Mouse (Mus musculus) lung, adult 18-20 months (tissue): Measurements from ENCODE around the gene Dpp4.
A peak's percentile ranks its signal among the peaks of the same experiment; 100 is the strongest.

Experiments used
- DNase-seq, 2 experiments: peaks; one replicate each; pipeline ENCODE4 v3.0.0; 2022; ENCODE audit warnings: mixed read lengths in 2 of 2

Gene Dpp4

GRCm38 (mm10) chr2:62412081-62412821 is at the start of gene Dpp4:
Gene Dpp4, minus strand, starts transcription at chr2:62412231.
- no peak for DNase-seq

- no peak for DNase-seq
Observed at GRCm38 (mm10) chr2:62460815-62461450, 48.9 kb upstream of the Dpp4 start.

GRCm38 (mm10) chr2:62460231-62460710 is 48.2 kb upstream of the Dpp4 start:
- DNase-seq: peak; percentile 12 to 15

DNA sequence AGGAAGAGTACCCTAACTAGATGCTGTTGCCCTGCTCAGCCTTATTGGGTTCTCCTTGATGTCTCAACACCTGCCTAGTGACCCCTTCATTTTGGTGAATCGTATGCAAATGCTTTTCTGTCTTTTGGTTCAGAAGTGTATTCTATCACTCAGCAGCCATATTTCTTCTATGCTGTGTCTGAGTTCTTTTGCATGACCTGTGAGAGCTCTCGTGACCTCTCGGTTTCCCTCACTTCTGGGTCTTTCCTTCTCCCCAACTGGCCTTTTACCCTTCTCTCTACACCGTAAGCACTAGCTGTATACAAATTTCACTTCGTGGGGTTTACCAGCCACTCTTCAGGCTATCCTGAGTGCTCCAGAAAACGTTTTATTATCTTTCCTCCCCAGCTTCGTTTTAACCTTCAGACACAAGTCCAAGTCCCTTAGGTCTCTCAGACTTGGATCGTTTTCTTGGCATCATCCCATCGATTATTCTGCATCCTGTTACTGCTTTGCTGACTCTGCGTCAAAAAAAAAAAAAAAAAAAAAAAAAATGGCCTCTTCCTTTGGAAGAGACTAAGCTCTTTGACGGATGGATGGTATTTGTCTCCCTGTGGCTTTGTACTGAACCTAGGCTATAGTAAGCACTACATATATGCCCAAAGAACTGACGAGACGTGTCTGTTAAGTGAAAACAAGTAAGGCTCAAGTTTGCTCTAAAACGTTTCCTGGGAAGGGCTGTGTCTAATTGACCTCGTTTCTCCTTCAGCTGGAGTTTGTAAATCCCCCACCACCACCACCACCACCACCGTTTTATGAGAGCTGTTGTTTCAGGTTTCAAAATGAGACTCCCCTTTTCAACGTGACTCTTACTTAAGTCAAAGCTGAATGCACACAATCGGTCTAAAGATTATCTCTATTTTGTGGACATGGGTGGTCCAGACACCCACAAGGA is 47.5 kb upstream of the Dpp4 start:
- no peak for DNase-seq

- no peak for DNase-seq
Observed at GRCm38 (mm10) chr2:62458070-62458469, 46.0 kb upstream of the Dpp4 start.

DNA sequence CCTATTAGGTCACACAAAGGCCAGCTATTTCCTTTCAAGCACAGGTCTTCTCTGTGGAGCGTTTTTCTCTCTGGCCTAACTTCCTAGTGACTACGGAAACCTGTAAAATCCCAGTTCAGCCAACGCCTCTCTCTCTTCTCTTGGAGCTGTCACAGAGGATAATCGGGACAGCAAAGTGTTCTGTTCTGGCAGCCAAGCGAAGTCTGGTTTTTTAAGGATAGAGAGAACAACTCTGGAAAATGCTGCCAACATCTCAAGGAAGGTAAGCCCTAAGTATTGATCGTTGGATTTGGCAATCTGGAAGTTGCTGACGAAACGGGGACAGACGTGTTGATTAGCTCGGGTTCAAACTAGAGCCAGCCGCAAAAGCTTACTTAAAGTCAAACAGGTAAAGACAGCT is 43.0 kb upstream of the Dpp4 start:
- DNase-seq: no peak

GRCm38 (mm10) chr2:62454033-62454432 is 42.0 kb upstream of the Dpp4 start:
- no peak for DNase-seq

- DNase-seq: no peak
Observed at GRCm38 (mm10) chr2:62450364-62450763, 38.3 kb upstream of the Dpp4 start.

GRCm38 (mm10) chr2:62449692-62450346 is 37.8 kb upstream of the Dpp4 start:
- no peak for DNase-seq

DNA sequence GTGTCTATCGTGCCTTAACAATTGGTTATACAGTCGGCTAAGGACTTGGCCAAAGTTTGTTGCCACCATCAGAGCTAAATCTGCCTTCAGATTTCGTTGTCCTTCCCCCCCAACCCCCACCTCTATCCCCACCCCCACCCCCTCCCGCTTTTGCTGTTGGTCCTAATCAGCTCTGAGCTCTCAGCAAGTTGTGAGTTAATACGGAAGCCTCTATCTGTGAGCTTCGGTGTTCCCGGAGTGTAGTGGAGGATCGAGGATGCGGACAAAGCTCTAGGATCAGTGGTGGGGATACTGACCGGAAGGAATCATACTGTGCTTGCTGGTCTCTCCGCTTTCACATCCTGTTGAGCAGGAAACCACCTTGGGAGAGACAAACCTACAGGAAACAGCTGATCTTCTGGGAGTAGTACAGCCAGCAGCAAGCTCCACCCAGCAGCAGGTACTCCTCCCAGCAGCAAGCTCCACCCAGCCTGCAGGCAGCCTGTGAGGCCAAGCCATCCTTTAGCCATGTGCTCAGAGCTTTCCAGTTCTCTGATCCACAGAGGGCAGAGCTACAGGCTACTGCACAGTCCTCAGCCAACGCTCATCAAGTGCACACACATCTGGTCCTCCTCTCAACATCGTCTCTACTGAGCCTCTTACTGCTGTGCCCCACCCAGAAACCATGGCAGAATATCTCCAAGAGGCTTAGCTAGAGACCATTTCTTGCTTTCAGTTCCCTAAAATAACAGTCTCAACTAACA is 28.9 kb upstream of the Dpp4 start:
- DNase-seq: peak; percentile 45 to 64

DNA sequence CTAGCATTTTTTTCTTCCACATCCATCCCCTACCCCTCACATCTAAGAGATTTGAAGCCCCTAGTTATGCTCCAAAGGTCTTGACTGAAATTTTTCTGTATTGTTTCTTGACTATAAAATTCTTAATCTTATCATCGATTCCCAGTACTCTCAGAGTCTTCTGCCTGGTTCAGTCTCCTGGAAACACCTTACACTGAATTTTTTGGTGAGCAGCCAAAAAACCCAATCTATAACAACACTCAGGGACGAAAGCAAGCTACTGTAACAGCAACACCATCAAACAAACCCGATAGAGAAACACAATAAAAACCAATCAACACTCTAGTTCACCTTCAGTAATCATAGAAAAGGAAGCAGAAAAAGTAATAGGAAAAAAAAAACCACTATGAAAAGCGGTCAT is 28.1 kb upstream of the Dpp4 start:
- DNase-seq: no peak

GRCm38 (mm10) chr2:62431245-62431795 is 19.3 kb upstream of the Dpp4 start:
- DNase-seq: no peak

- peak in 1 of 2 experiments; percentile 27 for DNase-seq
Observed at GRCm38 (mm10) chr2:62425941-62426340, 13.9 kb upstream of the Dpp4 start.

GRCm38 (mm10) chr2:62423343-62423776 is 11.3 kb upstream of the Dpp4 start:
- no peak for DNase-seq

GRCm38 (mm10) chr2:62422515-62423342 is 10.7 kb upstream of the Dpp4 start:
- no peak for DNase-seq

DNA sequence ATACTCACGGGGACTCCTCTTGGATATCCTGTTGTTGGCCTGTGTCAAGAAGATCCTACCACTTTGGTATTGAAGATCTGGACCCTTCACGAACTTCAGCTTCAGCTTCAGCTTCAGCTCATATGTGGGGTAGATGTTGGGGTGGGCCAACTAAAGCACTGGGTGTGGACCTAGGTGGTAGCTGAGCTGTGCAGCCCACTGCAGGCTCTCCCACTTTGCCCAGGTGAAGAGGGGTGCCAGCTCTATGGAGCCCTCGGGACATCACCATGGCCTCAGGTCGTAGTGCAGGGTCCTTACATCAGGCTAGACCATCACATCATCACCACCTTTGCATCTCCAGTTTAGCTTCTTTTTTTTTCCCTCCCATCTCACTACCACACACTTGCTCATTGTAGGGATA is 9.2 kb upstream of the Dpp4 start:
- DNase-seq: no peak

GRCm38 (mm10) chr2:62420045-62420444 is 8.0 kb upstream of the Dpp4 start:
- DNase-seq: no peak

- DNase-seq: no peak
Observed at GRCm38 (mm10) chr2:62417233-62417632, 5.2 kb upstream of the Dpp4 start.

- peak; percentile 51 to 61 for DNase-seq
Observed at GRCm38 (mm10) chr2:62411211-62412080, 585 bp downstream of the Dpp4 start.
